Mouse (Mus musculus) thymus, adult 2 months (tissue): ENCODE data around the gene Rogdi.

Source experiments
- CTCF ChIP-seq: fragments of 200-500 bp; IDR thresholded peaks from 2 replicates; pipeline ENCODE4 v1.5.1; 2012; ENCODE audit warnings: mild to moderate bottlenecking, control low read depth, low read length, moderate library complexity, borderline replicate concordance; ENCODE audit not compliant: control insufficient read depth, poor library complexity, insufficient read depth; ENCODE audit errors: extremely low read depth
- POLR2A ChIP-seq: fragments of 200-500 bp; IDR thresholded peaks from 2 replicates; pipeline ENCODE4 v1.6.1; 2012; ENCODE audit warnings: mild to moderate bottlenecking, low read length, control low read depth, moderate library complexity; ENCODE audit not compliant: control insufficient read depth, poor library complexity, insufficient read depth; ENCODE audit errors: extremely low read depth

- TF ChIP-seq CTCF (no peak), POLR2A (no peak)
Observed at GRCm38 (mm10) chr16:5007492-5007891, 5.9 kb downstream of the Rogdi start.
